Mouse (Mus musculus): ENCODE results near the gene Slc30a5. TPM values are rescaled to one million over a fixed set of nuclear protein-coding genes. Genes with fewer than 3 reads are reported as not detected.

Gene Slc30a5
- total RNA-seq (2023): 50.2 TPM

DNA sequence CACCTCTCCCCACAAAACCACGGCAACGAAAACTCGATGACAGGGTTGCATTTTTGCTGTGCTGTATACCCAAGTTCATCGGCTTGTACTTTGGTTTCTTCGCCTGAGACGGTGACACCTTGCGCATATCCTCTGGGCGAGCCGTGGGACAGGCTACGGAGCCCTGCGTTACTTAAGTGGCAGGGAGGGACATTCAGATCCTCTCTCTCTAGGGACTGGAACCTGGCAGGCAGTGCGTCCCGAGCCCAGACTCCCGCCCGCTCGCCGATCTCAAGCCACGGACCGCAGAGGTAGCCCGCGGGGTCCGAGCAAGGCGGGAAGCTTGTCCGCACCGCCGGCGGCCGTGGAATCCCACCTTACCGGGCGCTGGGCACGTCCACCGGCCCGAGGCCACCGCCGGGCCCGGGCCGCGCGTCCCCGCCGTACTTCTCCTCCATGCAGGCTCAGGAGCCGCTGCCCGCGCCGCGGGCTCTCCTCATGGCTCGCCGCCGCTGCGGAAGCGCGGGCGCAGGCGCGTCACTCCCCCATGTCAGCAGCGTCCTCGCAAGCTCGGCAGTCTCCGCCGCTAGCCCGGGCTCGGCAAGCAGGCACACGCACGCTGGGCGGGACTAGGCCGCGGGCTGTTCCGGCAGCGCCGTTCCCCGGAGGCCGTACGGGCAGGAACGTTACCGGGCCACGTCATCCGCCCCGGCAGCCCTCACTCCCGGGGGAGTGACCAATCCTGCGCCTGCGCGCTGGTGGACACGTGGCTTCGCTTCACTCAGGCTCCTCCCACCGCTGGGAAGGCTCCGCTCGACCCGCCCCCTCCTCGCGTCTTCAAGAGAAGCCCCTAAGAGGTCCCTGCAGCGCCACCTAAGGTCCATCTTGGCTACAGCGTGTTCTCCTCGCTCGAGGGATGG lies at the start of gene Slc30a5:
Slc30a5 (minus strand) TSS at position 687 of the 899 bp plus-strand sequence.

DNA sequence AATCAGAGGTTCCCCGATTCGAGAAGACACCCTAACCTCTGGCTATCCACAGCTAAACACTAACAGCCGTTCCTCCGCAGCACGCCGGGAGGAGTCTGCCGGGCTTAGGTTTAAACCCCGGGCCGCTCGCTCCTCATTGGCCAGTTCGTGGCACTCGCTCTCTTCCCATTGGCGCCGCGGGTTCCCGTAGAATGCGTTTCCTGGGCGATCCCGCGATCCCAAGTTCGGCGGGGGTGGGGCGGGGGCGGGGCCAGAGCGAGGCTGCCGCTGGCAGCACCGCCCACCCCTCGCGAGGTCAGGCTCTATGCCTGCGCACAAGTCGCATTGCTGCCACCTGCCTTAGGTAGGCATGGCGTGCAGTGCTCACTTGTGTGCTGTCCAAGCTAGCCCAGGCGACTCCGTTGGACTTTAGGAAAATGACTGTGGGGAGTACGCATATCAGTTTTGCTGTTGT lies 46.8 kb downstream of the Slc30a5 start, which contains the start of gene Ccnb1:
Ccnb1 (minus strand) TSS at position 157 of the 454 bp plus-strand sequence.

DNA sequence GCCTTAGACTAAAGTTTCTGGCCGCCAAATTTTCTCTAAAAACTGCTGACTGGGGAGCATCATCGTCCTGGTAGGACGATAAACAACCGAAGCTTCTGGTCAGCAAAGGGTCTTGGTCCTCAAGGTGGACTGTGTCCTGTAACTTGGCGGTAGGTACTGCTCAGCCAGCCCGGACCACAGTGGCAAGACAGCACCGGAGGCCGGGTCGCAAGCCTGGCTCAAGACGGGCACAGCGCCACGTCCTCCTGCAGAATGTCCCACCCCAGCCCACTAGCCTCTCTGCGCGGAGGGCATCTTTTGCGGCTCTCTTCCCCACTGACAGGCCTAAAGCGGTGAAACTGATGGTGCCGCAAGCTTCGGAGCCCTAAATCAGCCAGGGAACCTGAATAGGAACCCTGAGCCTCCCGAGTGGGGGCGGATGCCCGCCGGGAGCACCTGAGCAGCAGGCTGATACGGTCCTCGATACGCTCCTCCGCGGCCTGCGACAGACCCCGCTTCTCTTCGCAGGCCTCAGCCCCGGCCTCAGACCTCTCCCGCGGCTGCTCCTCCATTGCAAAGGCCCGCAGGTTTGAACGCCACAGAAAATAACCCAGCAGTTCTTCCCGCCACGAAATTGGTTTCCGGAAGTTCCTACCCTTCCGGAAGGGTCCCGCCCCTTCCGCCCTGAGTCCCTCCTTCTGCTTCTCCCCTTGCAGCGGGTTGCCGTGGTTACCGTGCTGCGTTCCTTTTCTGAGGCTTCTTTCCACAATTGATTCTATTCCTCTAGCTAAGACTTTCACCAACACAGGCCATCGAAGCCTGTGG lies 57.8 kb downstream of the Slc30a5 start, which contains the start of gene Cenph:
Cenph (minus strand) TSS at position 648 of the 804 bp plus-strand sequence.

Other genes with a start within 250 kb of the Slc30a5 start
- 3.1 TPM for gene Marveld2, start 216.5 kb downstream of the Slc30a5 start, total RNA-seq (2023)
- 59.6 TPM for gene Ak6, start 182.4 kb downstream of the Slc30a5 start, total RNA-seq (2023)
- gene Rad17, start 182.4 kb downstream of the Slc30a5 start, total RNA-seq (2023): 21.3 TPM
- gene Taf9, start 181.8 kb downstream of the Slc30a5 start, total RNA-seq (2023): 10.1 TPM
- 12.8 TPM for gene Ccdc125, start 163.7 kb downstream of the Slc30a5 start, total RNA-seq (2023)
- gene Cdk7, start 102.5 kb downstream of the Slc30a5 start, total RNA-seq (2023): 34.2 TPM
- 18.8 TPM for gene Mrps36, start 88.8 kb downstream of the Slc30a5 start, total RNA-seq (2023)
- 0.91 TPM for gene Cenph, start 57.5 kb downstream of the Slc30a5 start, total RNA-seq (2023)
- 2.4 TPM for gene Ccnb1, start 46.9 kb downstream of the Slc30a5 start, total RNA-seq (2023)

All from CD4-positive naive resting alpha-beta T cell, adult 76 days (primary cell).